Comparison of ENCODE assay signal across 8 mouse cellular contexts in genomic region chr1:134098726-134099515, GRCm38 (mm10). TPM values are rescaled to one million over a fixed set of nuclear protein-coding genes. Genes with fewer than 3 reads are reported as not detected.
DNase-seq lines count a peak whose midpoint lies in the region; ATAC-seq lines count a peak whose summit lies in the region.

No protein-coding gene starts in this region.

- H3K4me1 ChIP-seq in forebrain, embryonic 16.5 days (replicated peaks; ENCODE audit: control insufficient read depth, insufficient read depth, low read length): peaks cover 52% of the 10 kb centered on the region
- peaks cover 58% of the 10 kb centered on the region for H3K4me1 ChIP-seq in lung, embryonic 16.5 days (replicated peaks; ENCODE audit: control insufficient read depth, insufficient read depth, low read length)

- peak; percentile 91 for DNase-seq in MN1 (ENCODE audit: low spot score)
- DNase-seq in cerebellum, adult 18-20 months: peak; percentile 56 to 67
- DNase-seq in layer of hippocampus, adult 8-10 months (ENCODE audit: low spot score in 2 of 2): peak; percentile 76 to 83
- DNase-seq in ovary, adult 18-20 months (ENCODE audit: low spot score): peak; percentile 85
- peak; percentile 54 for DNase-seq in thymus, postnatal 4 days

- H3K9me3 ChIP-seq in forebrain, embryonic 16.5 days (ENCODE audit: control insufficient read depth, low read length): no peaks in the 10 kb centered on the region
- H3K9me3 ChIP-seq in lung, embryonic 16.5 days (ENCODE audit: control insufficient read depth, low read length): no peaks in the 10 kb centered on the region

- ATAC-seq in forebrain, embryonic 16.5 days: peak; percentile 61
- peak; percentile 78 to 85 for ATAC-seq in hematopoietic stem cell, adult 5-6 weeks (replicated peaks in 1 of 2; ENCODE audit: insufficient read depth in 1 of 2, low FRiP score in 2 of 2, low TSS enrichment in 1 of 2, low read depth in 1 of 2, poor library complexity in 2 of 2, severe bottlenecking in 2 of 2)
- ATAC-seq in lung, embryonic 16.5 days (ENCODE audit: low read depth): peak; percentile 89

- peak overlapping the region; percentile 73 for H3K27ac ChIP-seq in forebrain, embryonic 16.5 days (ENCODE audit: low read length)
- peak overlapping the region; percentile 99 for H3K27ac ChIP-seq in lung, embryonic 16.5 days (ENCODE audit: low read length)

- peak overlapping the region; percentile 38 for H3K4me3 ChIP-seq in forebrain, embryonic 16.5 days (replicated peaks; ENCODE audit: low read length)
- peak overlapping the region; percentile 51 for H3K4me3 ChIP-seq in lung, embryonic 16.5 days (ENCODE audit: low read length)

- H3K4me2 ChIP-seq in forebrain, embryonic 16.5 days (ENCODE audit: low read length): peak overlapping the region; percentile 61
- peak overlapping the region; percentile 67 for H3K4me2 ChIP-seq in lung, embryonic 16.5 days (ENCODE audit: low read depth, low read length)

- WGBS in forebrain, embryonic 16.5 days: 10% methylated on average over 17 of the region's 17 CpGs
- 1% methylated on average over 17 of the region's 17 CpGs for WGBS in lung, embryonic 16.5 days

- H3K9ac ChIP-seq in forebrain, embryonic 16.5 days (replicated peaks; ENCODE audit: low read depth, low read length): peak overlapping the region; percentile 34
- H3K9ac ChIP-seq in lung, embryonic 16.5 days (ENCODE audit: low read length): peak overlapping the region; percentile 69

- H3K27me3 ChIP-seq in forebrain, embryonic 16.5 days (replicated peaks; ENCODE audit: control insufficient read depth, insufficient read depth, low read length): no peaks in the 10 kb centered on the region
- H3K27me3 ChIP-seq in lung, embryonic 16.5 days (ENCODE audit: control insufficient read depth, insufficient read depth, low read depth, low read length): no peaks in the 10 kb centered on the region

- H3K36me3 ChIP-seq in forebrain, embryonic 16.5 days (ENCODE audit: control insufficient read depth, insufficient read depth): no peaks in the 10 kb centered on the region
- H3K36me3 ChIP-seq in lung, embryonic 16.5 days (ENCODE audit: control insufficient read depth, insufficient read depth, low read length): no peaks in the 10 kb centered on the region

RNA-seq across cellular contexts. Expression of gene Chit1, which starts 12.1 kb away (rescaled TPM):
- polyA plus RNA-seq in forebrain, embryonic 16.5 days (2015; fragmentation: Nextera tagmentation; extraction: Ambion mirVana): 0.14 TPM in 1 of 2 replicates, not detected in the other
- 0.25 TPM in 1 of 2 replicates, not detected in the other for total RNA-seq in hematopoietic stem cell, adult 5-6 weeks (2017)
- total RNA-seq in layer of hippocampus, adult 8-10 months (2022): under 1 TPM in 1 of 4 experiments, not detected in 3; 0.32 TPM
- 0.09 and 0.24 TPM in 2 replicates for polyA plus RNA-seq in lung, embryonic 16.5 days (2015; fragmentation: Nextera tagmentation; extraction: Ambion mirVana)

RNA-seq across cellular contexts. Expression of gene Btg2, which starts 20.0 kb away (rescaled TPM):
- 56.0 and 66.4 TPM in 2 replicates for polyA plus RNA-seq in forebrain, embryonic 16.5 days (2015; fragmentation: Nextera tagmentation; extraction: Ambion mirVana)
- total RNA-seq in hematopoietic stem cell, adult 5-6 weeks (2017): 141 and 174 TPM in 2 replicates
- 10 to 100 TPM; 14.4 to 18.4 (median 17.3) TPM for total RNA-seq in layer of hippocampus, adult 8-10 months (2022)
- 130 and 135 TPM in 2 replicates for polyA plus RNA-seq in lung, embryonic 16.5 days (2015; fragmentation: Nextera tagmentation; extraction: Ambion mirVana)

Comparison
In these comparisons a context has a peak if more than half of its experiments do, and no peak if none do; other contexts are left out.
1. Peak in every context shown above with its lines: DNase-seq, ATAC-seq, H3K4me3 ChIP-seq and H3K27ac ChIP-seq.